Mouse (Mus musculus) testis, adult 2 months (tissue): ENCODE data around the gene Lrrc75b.

ENCODE experiments used
- CTCF ChIP-seq: fragments of 200-500 bp; IDR thresholded peaks from 2 replicates; pipeline ENCODE4 v1.5.1; 2012; ENCODE audit warnings: low read depth, mild to moderate bottlenecking, inconsistent platforms, low read length, moderate library complexity; ENCODE audit not compliant: control insufficient read depth, insufficient read depth, insufficient replicate concordance
- POLR2A ChIP-seq: fragments of 200-500 bp; IDR thresholded peaks from 2 replicates; pipeline ENCODE4 v1.6.1; 2012; ENCODE audit warnings: low read depth, mild to moderate bottlenecking, inconsistent platforms, low read length, moderate library complexity; ENCODE audit not compliant: control insufficient read depth

- TF ChIP-seq POLR2A: no peak
- no peak for TF ChIP-seq CTCF
Observed at GRCm38 (mm10) chr10:75500345-75500744, 59.8 kb downstream of the Lrrc75b start.
